Mouse (Mus musculus): ENCODE results near the gene Dip2a.

Gene Dip2a

GRCm38 (mm10) chr10:76247960-76248646 lies 97.0 kb downstream of the Dip2a start:
- DNase-seq (ENCODE audit: low read depth in 2 of 2, low spot score in 2 of 2), result no peak

- DNase-seq (ENCODE audit: low read depth in 2 of 2, low spot score in 2 of 2), result no peak
Observed at GRCm38 (mm10) chr10:76246601-76247000, 98.5 kb downstream of the Dip2a start.

DNA sequence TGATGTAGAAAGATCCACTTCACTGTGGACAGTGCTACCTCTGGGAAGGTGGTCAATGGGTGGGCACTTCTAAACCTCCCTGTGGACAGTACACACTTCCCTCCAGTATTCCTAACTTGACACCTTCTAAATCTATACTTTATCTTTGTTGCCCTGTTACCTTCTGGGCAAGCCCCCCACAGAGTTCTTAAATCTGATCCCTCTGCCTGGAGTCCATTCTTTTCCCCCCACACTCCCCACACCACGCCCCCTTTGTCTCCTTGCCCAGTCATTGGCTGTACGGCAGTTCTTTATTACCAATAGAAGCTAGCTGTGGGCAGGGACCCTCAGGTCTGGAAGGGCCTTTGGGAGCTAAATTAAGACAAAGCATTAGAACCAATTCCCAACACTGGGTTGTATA lies 100.0 kb downstream of the Dip2a start:
- DNase-seq (ENCODE audit: low read depth in 2 of 2, low spot score in 2 of 2), result no peak

DNA sequence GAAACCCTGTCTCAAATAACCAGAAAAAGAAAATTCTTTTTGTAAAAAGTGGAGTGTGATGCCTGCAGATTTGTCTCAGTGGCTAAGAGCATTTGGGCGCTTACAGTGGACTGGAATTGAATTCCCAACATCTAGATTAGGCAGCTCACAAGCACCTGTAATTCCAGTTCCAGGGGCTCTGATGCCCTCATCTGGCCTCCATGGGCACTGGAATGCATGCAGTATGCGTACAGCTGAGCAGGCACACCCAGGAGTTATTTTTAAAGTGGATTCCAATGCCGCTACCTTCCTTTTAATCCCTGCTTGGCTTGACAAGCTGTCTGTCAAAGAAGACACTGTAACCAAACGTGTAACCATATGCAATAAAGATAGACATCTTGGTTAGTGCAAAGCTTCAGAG lies 105.7 kb downstream of the Dip2a start:
- DNase-seq (ENCODE audit: low read depth in 2 of 2, low spot score in 2 of 2), result no peak

- peak; percentile 78 to 86 for DNase-seq (ENCODE audit: low read depth in 2 of 2, low spot score in 2 of 2)
Observed at GRCm38 (mm10) chr10:76237341-76238225, 107.5 kb downstream of the Dip2a start, which contains the start of gene Prmt2. TSS of gene Prmt2 (minus strand) at chr10:76237865.

GRCm38 (mm10) chr10:76229627-76230026 lies 115.5 kb downstream of the Dip2a start:
- DNase-seq (ENCODE audit: low read depth in 2 of 2, low spot score in 2 of 2), result no peak

DNA sequence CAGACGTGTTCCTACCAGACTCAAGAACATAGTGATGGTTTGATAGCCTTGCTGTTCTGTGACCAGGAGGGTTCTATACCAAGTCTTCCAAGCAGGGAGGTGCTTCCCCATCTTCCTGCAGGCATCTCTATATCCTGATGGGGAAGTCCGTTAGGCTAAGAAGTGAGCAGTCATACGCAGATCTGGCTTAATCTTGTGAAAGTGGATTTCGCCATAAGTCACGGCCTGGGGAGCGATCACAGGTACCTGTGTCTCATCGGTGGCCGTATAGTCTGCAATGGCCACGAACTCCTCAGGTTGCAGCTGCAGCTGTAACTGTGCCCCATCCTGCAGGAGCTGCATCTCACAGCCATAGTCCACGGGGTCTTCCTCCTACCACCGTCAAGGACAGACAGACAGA lies 119.1 kb downstream of the Dip2a start:
- no peak for DNase-seq (ENCODE audit: low read depth in 2 of 2, low spot score in 2 of 2)

DNA sequence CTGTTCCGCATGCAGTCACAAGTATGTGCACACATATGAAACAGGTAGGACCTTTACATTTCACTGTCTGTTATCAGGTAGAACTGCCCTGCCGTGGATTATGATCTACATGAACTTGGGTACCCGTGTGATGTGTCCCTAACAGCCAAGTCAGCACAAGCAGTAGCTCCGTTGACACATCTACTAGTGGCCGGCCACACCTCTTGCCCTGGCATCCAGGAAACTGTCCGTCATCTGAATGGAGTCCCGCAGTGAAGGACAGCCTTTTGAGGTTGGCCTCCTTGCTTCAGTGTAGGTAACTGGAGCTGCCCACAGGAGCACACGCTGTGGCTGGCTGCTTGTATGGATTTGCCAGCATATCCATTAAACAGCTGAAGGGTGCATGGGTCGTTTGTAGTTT lies 126.9 kb downstream of the Dip2a start:
- DNase-seq (ENCODE audit: low read depth in 2 of 2, low spot score in 2 of 2), result no peak

DNA sequence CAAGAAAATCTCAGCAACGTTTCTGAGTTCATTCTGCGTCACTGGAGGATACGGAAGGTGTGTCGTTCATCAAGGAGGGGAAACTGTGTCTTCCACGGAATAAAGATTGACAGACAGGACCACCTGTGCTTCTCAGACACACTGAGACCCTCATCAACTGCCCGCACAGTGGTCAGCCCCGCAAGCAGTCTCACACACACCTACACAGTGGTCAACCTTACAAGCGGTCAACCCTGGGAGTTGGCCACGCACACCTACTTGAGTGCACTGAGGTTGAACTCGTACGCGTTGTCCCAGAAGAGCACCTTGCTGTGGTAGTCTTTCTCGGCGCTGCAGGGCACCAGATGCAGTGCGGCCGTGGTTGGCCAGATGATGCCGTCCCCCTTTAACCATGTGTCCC lies 128.0 kb downstream of the Dip2a start:
- no peak for DNase-seq (ENCODE audit: low read depth in 2 of 2, low spot score in 2 of 2)

DNA sequence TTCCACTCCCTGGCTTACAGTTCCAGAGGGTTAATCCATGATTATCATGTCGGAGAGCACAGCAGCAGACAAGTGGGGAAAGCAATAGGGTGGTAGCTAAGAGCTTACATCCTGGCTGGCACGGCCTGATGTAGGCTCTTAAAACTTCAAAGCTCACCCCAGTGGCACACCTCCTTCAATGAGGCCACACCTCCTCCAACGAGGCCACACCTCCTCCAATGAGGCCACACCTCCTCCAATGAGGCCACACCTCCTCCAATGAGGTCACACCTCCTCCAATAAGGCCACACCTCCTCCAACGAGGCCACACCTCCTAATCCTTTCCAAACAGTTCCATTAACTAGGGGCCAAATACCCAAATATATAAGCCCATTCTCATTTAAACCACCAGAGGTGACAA lies 130.9 kb downstream of the Dip2a start:
- DNase-seq (ENCODE audit: low read depth in 2 of 2, low spot score in 2 of 2), result no peak

DNA sequence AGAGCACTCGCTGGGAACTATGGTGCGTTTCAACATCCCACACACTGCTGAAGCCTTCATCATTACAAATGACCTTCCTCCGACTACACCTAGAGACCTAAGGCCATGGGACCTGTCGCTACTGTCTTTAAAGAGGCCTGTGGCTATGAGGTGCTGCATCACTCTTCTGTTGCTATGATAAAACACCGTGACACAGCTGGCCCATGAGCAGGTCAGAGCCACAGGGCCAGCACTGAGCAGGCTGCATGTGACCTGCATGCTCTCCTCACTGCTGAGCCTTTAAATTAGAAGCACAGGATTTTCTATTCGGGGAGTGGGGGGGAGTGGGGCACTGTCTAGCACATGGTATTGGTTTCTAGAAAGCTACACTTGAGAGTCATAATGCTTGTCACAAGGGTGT lies 133.0 kb downstream of the Dip2a start:
- DNase-seq (ENCODE audit: low read depth in 2 of 2, low spot score in 2 of 2), result no peak

- DNase-seq (ENCODE audit: low read depth in 2 of 2, low spot score in 2 of 2), result no peak
Observed at GRCm38 (mm10) chr10:76210806-76211205, 134.3 kb downstream of the Dip2a start.
